Mouse (Mus musculus) heart, embryonic 15.5 days (tissue): Measurements from ENCODE around the gene Rfx4. TPM values are rescaled to one million over a fixed set of nuclear protein-coding genes. Genes with fewer than 3 reads are reported as not detected.

Experiments
- ATAC-seq: fragments of 200-750 bp; cut with Nextera tagmentation; replicated peaks from 2 replicates; pipeline ENCODE4 v1.8.0; 2017; ENCODE audit warnings: low read depth, moderate TSS enrichment; ENCODE audit not compliant: insufficient number of reproducible peaks, insufficient read depth, low FRiP score
- H3K27ac ChIP-seq: fragments of 300-500 bp; sonication (generic); 2 replicates; pipeline ENCODE4 v1.5.1; 2015; ENCODE audit warnings: mild to moderate bottlenecking, inconsistent platforms
- H3K27me3 ChIP-seq: fragments of 300-500 bp; sonication (generic); 2 replicates; pipeline ENCODE4 v1.6.1; 2015; ENCODE audit warnings: inconsistent platforms
- H3K36me3 ChIP-seq: fragments of 300-500 bp; sonication (generic); 2 replicates; pipeline ENCODE4 v1.6.1; 2015; ENCODE audit warnings: mild to moderate bottlenecking, inconsistent platforms
- H3K4me1 ChIP-seq: fragments of 300-500 bp; sonication (generic); replicated peaks from 2 replicates; pipeline ENCODE4 v1.6.1; 2015; ENCODE audit warnings: inconsistent platforms
- H3K4me2 ChIP-seq: fragments of 300-500 bp; sonication (generic); 2 replicates; pipeline ENCODE4 v1.6.1; 2015; ENCODE audit warnings: inconsistent platforms, mild to moderate bottlenecking, moderate library complexity
- H3K4me3 ChIP-seq: fragments of 300-500 bp; sonication (generic); 2 replicates; pipeline ENCODE4 v1.5.1; 2015; ENCODE audit warnings: mild to moderate bottlenecking, inconsistent platforms
- H3K9ac ChIP-seq: fragments of 300-500 bp; sonication (generic); 2 replicates; pipeline ENCODE4 v1.6.1; 2015; ENCODE audit warnings: mild to moderate bottlenecking, inconsistent platforms
- H3K9me3 ChIP-seq: fragments of 300-500 bp; sonication (generic); replicated peaks from 2 replicates; pipeline ENCODE4 v1.6.1; 2016; ENCODE audit warnings: inconsistent platforms
- WGBS: fragments of 180-500 bp; shearing (Covaris S2); methylation state at CpG from one replicate; pipeline ENCODE4 v1.1.7; 2015; ENCODE audit warnings: mixed read lengths; 5-methylcytosine and 5-hydroxymethylcytosine counted together
- polyA plus RNA-seq: library from polyadenylated mRNA; unstranded; fragments of >200 nt; fragmentation: Nextera tagmentation; extraction: Ambion mirVana; gene quantifications from 2 replicates; pipeline ENCODE4 v1.2.1, GENCODE M21; 2015

Gene Rfx4
- polyA plus RNA-seq, 1 experiment from 2014 or later: not detected

- H3K9ac ChIP-seq: no peak overlapping the region
- ATAC-seq: no peak
These were observed 39.3 kb upstream of the Rfx4 start for GRCm38 (mm10) chr10:84716581-84716980.

DNA sequence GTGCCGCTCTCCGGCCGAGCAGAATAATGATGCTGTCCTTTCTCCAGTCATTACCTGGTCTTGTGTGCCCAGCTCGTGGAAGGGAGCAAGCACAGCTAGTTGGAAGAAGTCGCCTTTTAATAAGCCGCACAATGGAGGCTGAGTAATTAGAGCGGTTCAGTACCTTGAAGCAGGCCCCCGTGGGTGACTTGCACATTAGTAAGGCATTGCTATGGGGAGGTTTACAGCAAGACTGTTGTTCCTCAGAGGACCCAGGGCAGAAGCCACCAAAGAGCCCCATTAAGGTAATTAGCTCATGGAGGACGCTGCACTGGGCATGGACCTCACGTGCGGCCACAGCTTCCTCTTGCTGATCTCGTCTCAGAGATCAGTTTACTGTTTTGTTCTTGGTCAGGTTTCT is 33.2 kb upstream of the Rfx4 start:
- no peaks in the 10 kb centered on the region for H3K27me3 ChIP-seq
- H3K9me3 ChIP-seq: no peaks in the 10 kb centered on the region
- H3K36me3 ChIP-seq: peaks cover 39% of the 10 kb centered on the region
- no peak overlapping the region for H3K9ac ChIP-seq
- no peak overlapping the region for H3K4me3 ChIP-seq
- H3K27ac ChIP-seq: no peak overlapping the region
- H3K4me1 ChIP-seq: no peaks in the 10 kb centered on the region
- WGBS: 88% methylated on average over 12 of the region's 12 CpGs
- no peak overlapping the region for H3K4me2 ChIP-seq
- no peak for ATAC-seq

More at GRCm38 (mm10) chr10:84716581-84716980, 39.3 kb upstream of the Rfx4 start:
- Histone ChIP-seq H3K4me1 (peaks cover 23% of the 10 kb centered on the region), H3K27me3 (no peaks in the 10 kb centered on the region), H3K9me3 (no peaks in the 10 kb centered on the region), H3K27ac (no peak overlapping the region), H3K4me2 (no peak overlapping the region), H3K4me3 (no peak overlapping the region), H3K36me3 (peaks cover 34% of the 10 kb centered on the region; the same call in 1 of the 2 replicates)
- 95% methylated on average over 7 of the region's 7 CpGs for WGBS

- WGBS: 91% methylated on average over 12 of the region's 12 CpGs
- H3K9ac ChIP-seq: no peak overlapping the region
- peaks cover 19% of the 10 kb centered on the region for H3K36me3 ChIP-seq
- no peak for ATAC-seq
- no peaks in the 10 kb centered on the region for H3K4me1 ChIP-seq
- no peak overlapping the region for H3K4me3 ChIP-seq
- H3K4me2 ChIP-seq: no peak overlapping the region
- H3K27me3 ChIP-seq: no peaks in the 10 kb centered on the region
- H3K27ac ChIP-seq: no peak overlapping the region
- H3K9me3 ChIP-seq: no peaks in the 10 kb centered on the region
These were observed 28.9 kb upstream of the Rfx4 start for GRCm38 (mm10) chr10:84727005-84727404.

DNA sequence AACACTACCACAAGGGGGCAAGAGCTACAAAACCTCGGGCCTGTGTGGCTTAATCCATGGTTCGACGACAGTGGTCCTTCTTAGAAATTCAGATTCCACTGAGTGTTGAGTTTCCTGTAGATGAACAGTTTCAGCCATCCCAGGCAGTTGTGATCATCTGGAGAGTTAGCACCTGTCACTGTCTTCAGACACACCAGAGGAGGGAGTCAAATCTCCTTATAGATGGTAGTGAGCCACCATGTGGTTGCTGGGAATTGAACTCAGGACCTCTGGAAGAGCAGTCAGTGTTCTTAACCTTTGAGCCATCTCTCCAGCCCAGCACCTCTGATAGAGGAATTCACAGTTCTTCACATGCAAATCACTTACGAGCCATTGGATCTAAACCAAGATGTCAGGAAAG is 28.1 kb upstream of the Rfx4 start:
- Histone ChIP-seq H3K27me3 (no peaks in the 10 kb centered on the region), H3K4me1 (no peaks in the 10 kb centered on the region), H3K9me3 (no peaks in the 10 kb centered on the region), H3K4me3 (no peak overlapping the region), H3K36me3 (peaks cover 15% of the 10 kb centered on the region), H3K4me2 (no peak overlapping the region), H3K27ac (no peak overlapping the region), H3K9ac (no peak overlapping the region)
- no peak for ATAC-seq
- WGBS: 82% methylated on average over 4 of the region's 4 CpGs

DNA sequence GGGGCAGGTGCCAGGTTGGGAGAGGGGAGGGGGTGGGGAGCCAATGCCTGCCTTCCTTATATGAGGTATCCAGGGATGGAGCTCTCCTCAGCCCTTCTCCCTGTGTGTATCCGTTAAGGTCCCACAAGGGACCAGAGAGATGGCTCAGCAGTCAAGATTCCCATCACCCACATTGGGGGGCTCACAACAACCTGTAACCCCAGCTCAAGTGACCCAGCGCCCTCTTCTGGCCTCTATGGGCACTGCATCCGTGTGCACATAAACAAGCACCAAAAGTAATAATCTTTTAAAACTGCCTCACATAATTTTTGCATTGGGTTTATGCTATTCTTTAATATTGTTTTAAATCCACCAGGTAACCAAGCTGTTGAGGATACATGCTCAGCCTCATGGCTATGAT is 25.8 kb upstream of the Rfx4 start:
- Histone ChIP-seq H3K9me3 (no peaks in the 10 kb centered on the region), H3K27ac (no peak overlapping the region), H3K27me3 (no peaks in the 10 kb centered on the region), H3K4me2 (no peak overlapping the region), H3K36me3 (peaks cover 15% of the 10 kb centered on the region), H3K4me1 (peaks cover 7% of the 10 kb centered on the region; the same call in 1 of the 2 replicates), H3K4me3 (no peak overlapping the region), H3K9ac (no peak overlapping the region)
- WGBS: 84% methylated on average over 3 of the region's 3 CpGs
- ATAC-seq: no peak

GRCm38 (mm10) chr10:84730956-84731355 is 24.9 kb upstream of the Rfx4 start:
- Histone ChIP-seq H3K9ac (no peak overlapping the region), H3K4me2 (no peak overlapping the region), H3K4me1 (peaks cover 7% of the 10 kb centered on the region; the same call in 1 of the 2 replicates), H3K27me3 (no peaks in the 10 kb centered on the region), H3K27ac (no peak overlapping the region), H3K4me3 (no peak overlapping the region), H3K36me3 (peaks cover 10% of the 10 kb centered on the region), H3K9me3 (no peaks in the 10 kb centered on the region)
- 80% methylated on average over 9 of the region's 9 CpGs for WGBS
- no peak for ATAC-seq

- no peaks in the 10 kb centered on the region for H3K36me3 ChIP-seq
- no peak for ATAC-seq
- no peak overlapping the region for H3K4me3 ChIP-seq
- H3K4me1 ChIP-seq: peaks cover 7% of the 10 kb centered on the region; the same call in 1 of the 2 replicates
- H3K4me2 ChIP-seq: no peak overlapping the region
- H3K9me3 ChIP-seq: no peaks in the 10 kb centered on the region
- H3K27ac ChIP-seq: no peak overlapping the region
- 35% methylated on average over 6 of the region's 6 CpGs for WGBS
- H3K9ac ChIP-seq: no peak overlapping the region
- no peaks in the 10 kb centered on the region for H3K27me3 ChIP-seq
These were observed 22.4 kb upstream of the Rfx4 start for GRCm38 (mm10) chr10:84733511-84733910.

DNA sequence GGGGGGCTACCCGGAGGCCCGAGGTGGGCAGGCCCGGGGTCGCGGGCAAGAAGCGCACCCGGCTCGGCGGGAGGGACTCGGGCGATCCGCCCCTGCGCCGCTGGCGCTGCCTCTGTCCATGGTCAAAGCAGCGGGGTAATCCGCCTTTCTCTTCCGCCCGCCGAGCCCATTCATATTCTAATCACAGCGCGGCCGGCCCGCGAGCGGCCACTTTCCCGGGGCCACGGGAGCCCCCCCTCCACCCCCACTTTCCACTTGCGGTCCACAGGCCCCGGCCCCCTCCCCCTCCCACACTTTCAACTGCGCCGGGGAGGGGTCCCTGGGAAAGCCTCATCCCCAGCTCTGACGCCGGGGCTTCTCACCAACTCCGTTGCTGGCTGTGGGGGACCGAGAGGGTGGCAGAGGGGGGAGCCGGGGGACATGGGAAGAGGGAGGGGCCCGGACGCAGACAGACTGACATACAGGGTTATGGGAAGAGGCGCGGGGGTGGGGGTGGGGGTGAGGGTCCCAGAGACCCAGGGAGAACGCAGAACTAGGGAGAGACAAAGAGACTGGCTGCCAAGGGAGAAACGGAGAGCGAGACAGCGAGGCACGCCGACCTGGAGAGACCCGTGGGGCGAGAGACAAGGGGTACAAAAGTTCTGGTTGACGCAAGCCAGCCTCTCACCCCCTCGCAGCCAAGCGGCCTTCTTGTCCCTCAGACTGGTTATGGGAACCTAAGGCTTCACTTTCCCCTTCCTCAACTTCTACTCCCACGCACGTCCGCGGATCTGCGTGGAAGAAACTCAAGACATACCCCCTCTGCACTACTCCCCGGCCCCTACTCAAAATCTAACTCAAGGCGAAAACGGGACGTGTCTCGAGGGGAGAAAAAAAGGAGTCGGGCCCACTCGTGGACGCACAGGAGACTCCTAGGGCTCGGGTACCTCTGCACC is 744 bp upstream of the Rfx4 start:
- H3K27ac ChIP-seq: no peak overlapping the region
- peaks cover 94% of the 10 kb centered on the region for H3K27me3 ChIP-seq
- peak overlapping the region; percentile 45 for H3K4me3 ChIP-seq
- H3K4me2 ChIP-seq: peak overlapping the region; percentile 67
- no peaks in the 10 kb centered on the region for H3K9me3 ChIP-seq
- WGBS: 1% methylated on average over 66 of the region's 66 CpGs
- no peak for ATAC-seq
- H3K4me1 ChIP-seq: peaks cover 45% of the 10 kb centered on the region
- H3K36me3 ChIP-seq: no peaks in the 10 kb centered on the region
- H3K9ac ChIP-seq: no peak overlapping the region

GRCm38 (mm10) chr10:84756435-84757095 is 703 bp downstream of the Rfx4 start:
- Histone ChIP-seq H3K4me2 (peak overlapping the region; percentile 67), H3K4me1 (peaks cover 52% of the 10 kb centered on the region), H3K4me3 (peak overlapping the region; percentile 45), H3K9me3 (no peaks in the 10 kb centered on the region), H3K9ac (no peak overlapping the region), H3K27ac (no peak overlapping the region), H3K27me3 (peaks cover 99% of the 10 kb centered on the region), H3K36me3 (no peaks in the 10 kb centered on the region)
- no peak for ATAC-seq
- under 1% methylated on average over 42 of the region's 42 CpGs for WGBS

DNA sequence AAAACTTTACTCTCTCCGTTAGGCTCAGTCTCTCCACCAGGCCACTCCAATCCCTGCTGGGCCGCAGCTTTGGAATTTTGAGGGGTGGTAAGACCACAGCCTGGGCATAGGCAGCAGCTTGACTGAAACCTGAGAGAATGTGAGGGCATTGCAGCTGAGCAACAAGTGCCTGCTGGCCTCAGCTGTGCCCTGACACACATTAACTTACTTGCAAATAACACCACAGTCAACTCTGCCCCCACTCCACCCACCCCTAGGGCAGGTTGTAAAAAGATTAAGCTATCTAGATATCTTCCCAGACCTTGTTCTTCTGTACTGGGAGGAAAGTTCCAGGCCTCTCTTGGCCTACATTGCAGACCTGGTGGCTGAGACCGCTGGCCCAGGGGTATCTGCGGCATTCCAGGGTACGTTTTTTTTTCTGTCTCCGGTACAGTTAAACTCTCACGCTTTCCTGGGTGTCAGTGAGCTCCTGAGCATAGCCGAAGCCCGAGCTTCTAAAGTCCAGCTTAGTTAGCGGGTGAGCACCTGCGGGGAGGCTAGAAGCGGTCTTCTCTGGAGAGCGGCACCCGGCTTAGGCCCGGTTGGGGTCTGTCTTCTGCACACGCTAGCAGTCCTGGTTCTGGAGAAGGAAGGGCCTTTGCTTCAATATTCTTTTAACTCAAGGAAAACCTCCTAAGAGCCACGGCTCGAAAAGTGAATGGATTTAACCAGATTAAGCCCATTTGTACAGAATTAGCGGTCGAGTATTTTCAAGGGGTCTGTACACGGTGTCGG is 1.8 kb downstream of the Rfx4 start:
- Histone ChIP-seq H3K36me3 (no peaks in the 10 kb centered on the region), H3K9me3 (no peaks in the 10 kb centered on the region), H3K4me2 (no peak overlapping the region), H3K9ac (no peak overlapping the region), H3K27me3 (peaks cover 99% of the 10 kb centered on the region), H3K4me1 (peaks cover 52% of the 10 kb centered on the region), H3K4me3 (no peak overlapping the region), H3K27ac (no peak overlapping the region)
- no peak for ATAC-seq
- WGBS: 10% methylated on average over 22 of the region's 22 CpGs

DNA sequence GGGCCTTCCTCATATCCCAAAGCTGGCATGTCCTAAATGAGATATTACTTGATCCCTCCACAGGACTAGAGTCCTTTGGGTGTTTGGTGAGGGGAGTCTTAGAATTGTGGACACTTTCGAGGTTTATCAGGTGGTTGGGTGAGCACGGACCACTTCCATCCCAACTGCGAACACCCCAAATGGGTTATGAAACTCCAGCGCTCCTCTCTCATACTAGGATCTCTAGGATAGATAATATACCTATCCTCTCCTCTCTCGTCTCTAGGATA is 2.3 kb downstream of the Rfx4 start:
- ATAC-seq: no peak

More for the DNA sequence above, 2.3 kb downstream of the Rfx4 start:
- Histone ChIP-seq H3K4me2 (no peak overlapping the region), H3K9ac (no peak overlapping the region), H3K4me1 (peaks cover 52% of the 10 kb centered on the region), H3K4me3 (no peak overlapping the region), H3K36me3 (no peaks in the 10 kb centered on the region), H3K9me3 (no peaks in the 10 kb centered on the region), H3K27me3 (peaks cover 99% of the 10 kb centered on the region), H3K27ac (no peak overlapping the region)
- WGBS: 13% methylated on average over 5 of the region's 5 CpGs
